Mouse (Mus musculus) MEL (cell line): ENCODE results near the gene Slc17a1. TPM values are rescaled to one million over a fixed set of nuclear protein-coding genes. Genes with fewer than 3 reads are reported as not detected.

Experiments used
- DNase-seq: peaks from one replicate; pipeline ENCODE4 v3.0.0; 2011; ENCODE audit warnings: low read depth, low spot score
- H3K27ac ChIP-seq: 2 replicates; pipeline ENCODE4 v1.5.1; 2012; ENCODE audit warnings: low read depth, mild to moderate bottlenecking, control low read depth, low read length, moderate library complexity; ENCODE audit not compliant: control insufficient read depth
- H3K27me3 ChIP-seq, 2 experiments: fragments of 150-350 bp in 1 of 2; sonication (generic) in 1 of 2; 2 replicates each; pipeline ENCODE4 v1.6.1; 2012; ENCODE audit warnings: low read length in 2 of 2, mild to moderate bottlenecking in 2 of 2, improper control_type of control experiment in 1 of 2, moderate library complexity in 1 of 2; ENCODE audit not compliant: insufficient read depth in 2 of 2, control insufficient read depth in 1 of 2
- H3K36me3 ChIP-seq, 2 experiments: 2 replicates each; pipeline ENCODE4 v1.6.1; 2012 to 2014; ENCODE audit warnings: low read length in 2 of 2, improper control_type of control experiment in 1 of 2, inconsistent platforms in 1 of 2, mild to moderate bottlenecking in 1 of 2; ENCODE audit not compliant: insufficient read depth in 2 of 2, control insufficient read depth in 1 of 2
- H3K4me1 ChIP-seq, 2 experiments: fragments of 150-350 bp in 1 of 2; sonication (generic) in 1 of 2; 2 replicates each; pipeline ENCODE4 v1.6.1; 2012; ENCODE audit warnings: low read length in 2 of 2, improper control_type of control experiment in 1 of 2, mild to moderate bottlenecking in 1 of 2; ENCODE audit not compliant: insufficient read depth in 2 of 2, control insufficient read depth in 1 of 2
- H3K4me3 ChIP-seq, 2 experiments: fragments of 150-350 bp in 1 of 2; sonication (generic) in 1 of 2; 2 replicates each; pipeline ENCODE4 v1.5.1; 2012; ENCODE audit warnings: low read depth in 2 of 2, low read length in 2 of 2, mild to moderate bottlenecking in 2 of 2, moderate library complexity in 2 of 2, control low read depth in 1 of 2, improper control_type of control experiment in 1 of 2; ENCODE audit not compliant: control insufficient read depth in 1 of 2, insufficient read depth in 1 of 2
- H3K79me2 ChIP-seq: 2 replicates; pipeline ENCODE4 v1.6.1; 2012; ENCODE audit warnings: mild to moderate bottlenecking, low read length, moderate library complexity; ENCODE audit not compliant: control insufficient read depth, poor library complexity, insufficient read depth
- H3K9ac ChIP-seq: 2 replicates; pipeline ENCODE4 v1.6.1; 2012; ENCODE audit warnings: low read depth, mild to moderate bottlenecking, control low read depth, low read length, moderate library complexity; ENCODE audit not compliant: control insufficient read depth, poor library complexity, severe bottlenecking
- H3K9me3 ChIP-seq: fragments of 150-350 bp; sonication (generic); replicated peaks from 2 replicates; pipeline ENCODE4 v1.6.1; 2012; ENCODE audit warnings: mild to moderate bottlenecking, low read length, improper control_type of control experiment, moderate library complexity; ENCODE audit not compliant: insufficient read depth
- BHLHE40 ChIP-seq: IDR thresholded peaks from 2 replicates; pipeline ENCODE4 v1.6.1; 2012; ENCODE audit warnings: low read depth, mild to moderate bottlenecking, inconsistent platforms, low read length, improper control_type of control experiment, borderline replicate concordance
- CHD2 ChIP-seq: IDR thresholded peaks from 2 replicates; pipeline ENCODE4 v1.6.1; 2011; ENCODE audit warnings: low read length, improper control_type of control experiment
- ELF1 ChIP-seq: IDR thresholded peaks from 2 replicates; pipeline ENCODE4 v1.6.1; 2014; ENCODE audit warnings: low read depth, mild to moderate bottlenecking, inconsistent platforms, low read length, improper control_type of control experiment, moderate library complexity
- EP300 ChIP-seq, 2 experiments: IDR thresholded peaks; 2 replicates each; pipeline ENCODE4 v1.6.1; 2011; ENCODE audit warnings: improper control_type of control experiment in 2 of 2, low read length in 2 of 2, low read depth in 1 of 2, mild to moderate bottlenecking in 1 of 2
- JUND ChIP-seq: IDR thresholded peaks from 2 replicates; pipeline ENCODE4 v1.6.1; 2011; ENCODE audit warnings: low read depth, mild to moderate bottlenecking, improper control_type of control experiment, low read length
- KAT2A ChIP-seq: conservative IDR thresholded peaks from 2 replicates; pipeline ENCODE4 v1.6.1; 2012; ENCODE audit warnings: low read depth, low read length, improper control_type of control experiment, inconsistent platforms
- MAFK ChIP-seq: IDR thresholded peaks from 2 replicates; pipeline ENCODE4 v1.6.1; 2011; ENCODE audit warnings: low read depth, mild to moderate bottlenecking, low read length, improper control_type of control experiment, borderline replicate concordance
- MAZ ChIP-seq: IDR thresholded peaks from 2 replicates; pipeline ENCODE4 v1.6.1; 2012; ENCODE audit warnings: low read depth, mild to moderate bottlenecking, inconsistent platforms, low read length, improper control_type of control experiment
- MXI1 ChIP-seq: IDR thresholded peaks from 2 replicates; pipeline ENCODE4 v1.6.1; 2011; ENCODE audit warnings: mild to moderate bottlenecking, low read depth, low read length, improper control_type of control experiment
- MYB ChIP-seq: IDR thresholded peaks from 2 replicates; pipeline ENCODE4 v1.6.1; 2011; ENCODE audit warnings: mild to moderate bottlenecking, low read depth, low read length, improper control_type of control experiment
- NRF1 ChIP-seq: IDR thresholded peaks from 2 replicates; pipeline ENCODE4 v1.6.1; 2014; ENCODE audit warnings: low read depth, mild to moderate bottlenecking, inconsistent platforms, low read length, improper control_type of control experiment, moderate library complexity; ENCODE audit not compliant: poor library complexity, insufficient read depth, severe bottlenecking
- POLR2A ChIP-seq, 2 experiments: IDR thresholded peaks; 2 replicates each; pipeline ENCODE4 v1.6.1; 2011 to 2012; ENCODE audit warnings: low read length in 2 of 2, mild to moderate bottlenecking in 2 of 2, control low read depth in 1 of 2, improper control_type of control experiment in 1 of 2, low read depth in 1 of 2, moderate library complexity in 1 of 2; ENCODE audit not compliant: control insufficient read depth in 1 of 2, insufficient read depth in 1 of 2, poor library complexity in 1 of 2
- POLR2AphosphoS2 ChIP-seq: IDR thresholded peaks from 2 replicates; pipeline ENCODE4 v1.6.1; 2011; ENCODE audit warnings: low read length, improper control_type of control experiment
- RCOR1 ChIP-seq: IDR thresholded peaks from 2 replicates; pipeline ENCODE4 v1.6.1; 2012; ENCODE audit warnings: low read depth, mild to moderate bottlenecking, inconsistent platforms, low read length, improper control_type of control experiment
- SMC3 ChIP-seq: IDR thresholded peaks from 2 replicates; pipeline ENCODE4 v1.6.1; 2011; ENCODE audit warnings: low read depth, low read length, improper control_type of control experiment
- TBP ChIP-seq: IDR thresholded peaks from 2 replicates; pipeline ENCODE4 v1.8.0; 2011; ENCODE audit warnings: low read depth, low read length, improper control_type of control experiment
- TCF12 ChIP-seq: IDR thresholded peaks from 2 replicates; pipeline ENCODE4 v1.6.1; 2014; ENCODE audit warnings: low read depth, mild to moderate bottlenecking, inconsistent platforms, low read length, improper control_type of control experiment, moderate library complexity
- UBTF ChIP-seq: IDR thresholded peaks from 2 replicates; pipeline ENCODE4 v1.6.1; 2012; ENCODE audit warnings: low read depth, mild to moderate bottlenecking, inconsistent platforms, low read length, improper control_type of control experiment, moderate library complexity, borderline replicate concordance; ENCODE audit not compliant: insufficient read depth
- USF1 ChIP-seq: IDR thresholded peaks from 2 replicates; pipeline ENCODE4 v1.6.1; 2014; ENCODE audit warnings: low read depth, mild to moderate bottlenecking, inconsistent platforms, low read length, improper control_type of control experiment, moderate library complexity
- USF2 ChIP-seq, 2 experiments: IDR thresholded peaks; 2 replicates each; pipeline ENCODE4 v1.6.1; 2011 to 2012; ENCODE audit warnings: improper control_type of control experiment in 2 of 2, low read length in 2 of 2, borderline replicate concordance in 1 of 2, inconsistent platforms in 1 of 2, low read depth in 1 of 2, mild to moderate bottlenecking in 1 of 2; ENCODE audit not compliant: insufficient read depth in 1 of 2
- ZKSCAN1 ChIP-seq: IDR thresholded peaks from 2 replicates; pipeline ENCODE4 v1.6.1; 2012; ENCODE audit warnings: low read depth, mild to moderate bottlenecking, inconsistent platforms, low read length, improper control_type of control experiment, moderate library complexity
- ZMIZ1 ChIP-seq: IDR thresholded peaks from 2 replicates; pipeline ENCODE4 v1.6.1; 2012; ENCODE audit warnings: low read depth, mild to moderate bottlenecking, inconsistent platforms, low read length, improper control_type of control experiment, moderate library complexity
- ZNF384 ChIP-seq: IDR thresholded peaks from 2 replicates; pipeline ENCODE4 v1.6.1; 2012; ENCODE audit warnings: low read depth, mild to moderate bottlenecking, inconsistent platforms, low read length, improper control_type of control experiment
- polyA plus RNA-seq, 2 experiments: library from polyadenylated mRNA; stranded (reverse) in 1 of 2; unstranded in 1 of 2; fragments of >175 nt in 1 of 2; fragments of >200 nt in 1 of 2; gene quantifications; 2 replicates each; pipeline versions ENCODE4 v1.2.1 to v1.2.4; 2012; ENCODE audit warnings: low replicate concordance in 2 of 2, low read depth in 1 of 2; ENCODE audit not compliant: insufficient read length in 2 of 2, insufficient read depth in 1 of 2, missing spikeins in 1 of 2
- total RNA-seq: library from RNA; depleted of rRNA; stranded (reverse); fragments of 300-350 nt; gene quantifications from 2 replicates; pipeline ENCODE4 v1.2.3, GENCODE M21; 2012

Slc17a1 gene
- total and polyA plus RNA-seq, 3 experiments = not detected

DNA sequence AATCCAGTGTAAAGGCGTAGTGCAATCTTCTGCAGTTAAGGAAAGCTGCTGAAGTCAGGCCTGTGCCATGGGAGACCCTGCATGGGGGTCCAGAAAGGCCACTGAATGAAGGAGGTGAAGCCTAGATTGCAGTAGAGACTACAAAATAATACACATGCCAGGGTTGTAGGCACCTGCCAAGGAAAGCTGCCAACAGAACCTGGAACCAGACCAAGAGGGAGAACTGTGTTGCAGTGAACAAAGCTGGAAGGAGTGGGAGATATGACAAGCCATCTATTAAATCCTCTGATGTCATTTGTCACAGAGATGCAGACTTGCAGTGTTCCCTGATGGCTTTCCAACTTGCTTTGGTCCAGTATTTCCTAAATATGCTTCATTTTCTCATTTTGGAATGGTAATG is 71.1 kb downstream of the Slc17a1 start:
- peaks cover 2 to 15% of the 10 kb centered on the region in 2 experiments for H3K27me3 ChIP-seq

DNA sequence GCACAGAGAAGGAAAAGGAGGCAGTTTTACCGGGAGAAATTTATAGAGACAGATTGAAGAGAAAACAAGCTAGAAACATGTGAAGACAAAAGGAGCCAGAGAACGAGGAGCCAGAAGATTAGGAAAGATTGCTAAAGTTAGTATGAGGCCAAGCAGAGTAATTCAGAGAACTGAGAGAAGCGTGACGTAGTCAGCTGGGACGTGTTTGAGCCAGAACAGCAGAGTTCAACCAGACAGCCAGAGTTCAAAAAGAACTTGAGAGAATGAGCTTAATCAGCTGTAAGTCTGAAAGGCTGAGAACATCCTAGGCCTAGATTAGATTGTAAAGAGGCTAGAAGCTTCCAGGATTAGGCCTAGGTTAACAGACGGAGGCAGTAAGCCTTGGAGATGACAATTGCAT is 72.7 kb downstream of the Slc17a1 start:
- TF ChIP-seq MYB = no peak
- TF ChIP-seq CHD2 = no peak
- no peak for TF ChIP-seq JUND

More for the DNA sequence above, 71.1 kb downstream of the Slc17a1 start:
- no peak for DNase-seq
- Histone ChIP-seq H3K9ac (no peak overlapping the region), H3K4me1 (no peaks in the 10 kb centered on the region), H3K4me3 (no peak overlapping the region), H3K79me2 (no peaks in the 10 kb centered on the region), H3K9me3 (no peaks in the 10 kb centered on the region), H3K27ac (no peak overlapping the region), H3K36me3 (no peaks in the 10 kb centered on the region)
- no peak for TF ChIP-seq ZMIZ1
- TF ChIP-seq ZKSCAN1 = no peak
- TF ChIP-seq USF2 (IDR thresholded peaks at IDR 0.05; ENCODE audit: borderline replicate concordance in 1 of 2, insufficient read depth in 1 of 2, low read depth in 1 of 2, low read length in 2 of 2) = no peak
- no peak for TF ChIP-seq MAFK
- no peak for TF ChIP-seq UBTF
- no peak for TF ChIP-seq USF1
- no peak for TF ChIP-seq NRF1
- no peak for TF ChIP-seq MXI1
- no peak for TF ChIP-seq MAZ
- no peak for TF ChIP-seq SMC3
- TF ChIP-seq BHLHE40 = no peak
- TF ChIP-seq ZNF384 = no peak
- TF ChIP-seq POLR2AphosphoS2 = no peak
- no peak for TF ChIP-seq POLR2A (IDR thresholded peaks at IDR 0.05; ENCODE audit: control insufficient read depth in 1 of 2, insufficient read depth in 1 of 2, low read depth in 1 of 2, low read length in 2 of 2, poor library complexity in 1 of 2)
- no peak for TF ChIP-seq KAT2A
- no peak for TF ChIP-seq ELF1
- TF ChIP-seq TBP = no peak
- TF ChIP-seq TCF12 = no peak
- no peak for TF ChIP-seq RCOR1
- TF ChIP-seq EP300 (IDR thresholded peaks at IDR 0.05; ENCODE audit: low read depth in 1 of 2, low read length in 2 of 2) = no peak

More for the DNA sequence above, 72.7 kb downstream of the Slc17a1 start:
- no peak overlapping the region for H3K9ac ChIP-seq
- H3K36me3 ChIP-seq = no peaks in the 10 kb centered on the region
- no peak overlapping the region for H3K27ac ChIP-seq
- no peak overlapping the region for H3K4me3 ChIP-seq
- H3K4me1 ChIP-seq = no peaks in the 10 kb centered on the region
- DNase-seq = no peak
- peaks cover 2 to 14% of the 10 kb centered on the region in 2 experiments for H3K27me3 ChIP-seq
- no peaks in the 10 kb centered on the region for H3K79me2 ChIP-seq
- no peaks in the 10 kb centered on the region for H3K9me3 ChIP-seq
